Mouse (Mus musculus): ENCODE measurements around the gene Slc17a4. TPM values are rescaled to one million over a fixed set of nuclear protein-coding genes. Genes with fewer than 3 reads are reported as not detected.

Gene Slc17a4
- total RNA-seq, 2 experiments from 2014 or later, result 1.4 to 1.8 TPM

Small RNA genes within 50 kb of the gene (microRNA-seq; reads per million reads assigned to microRNA genes)
- gene Gm44344, result not detected

Other genes with a start within 250 kb of the Slc17a4 start
- 10 to 100 TPM; 13.0 to 15.5 TPM for gene Hist1h2ac, start 231.1 kb downstream of the Slc17a4 start, total RNA-seq (2021)
- 10 to 100 TPM; 92.5 to 95.2 TPM for gene Hist1h2bc, start 230.8 kb downstream of the Slc17a4 start, total RNA-seq (2021)
- gene Hist1h1t, start 219.2 kb downstream of the Slc17a4 start, total RNA-seq (2021), result 1 to 10 TPM; 1.8 to 2.2 TPM
- 100 to 1,000 TPM; 220 to 275 TPM for gene Hist1h4c, start 216.6 kb downstream of the Slc17a4 start, total RNA-seq (2021)
- 10 to 100 TPM; 24.4 to 26.7 TPM for gene Hfe, start 204.2 kb downstream of the Slc17a4 start, total RNA-seq (2021)
- gene Hist1h1c, start 176.2 kb downstream of the Slc17a4 start, total RNA-seq (2021), result 100 to 1,000 TPM; 583 to 655 TPM
- 100 to 1,000 TPM; 224 to 252 TPM for gene Hist1h3c, start 169.4 kb downstream of the Slc17a4 start, total RNA-seq (2021)
- gene Hist1h2bb, start 168.3 kb downstream of the Slc17a4 start, total RNA-seq (2021), result 100 to 1,000 TPM; 268 to 325 TPM
- 100 to 1,000 TPM; 457 to 545 TPM for gene Hist1h2ab, start 163.9 kb downstream of the Slc17a4 start, total RNA-seq (2021)
- 100 to 1,000 TPM; 526 to 670 TPM for gene Hist1h3b, start 162.7 kb downstream of the Slc17a4 start, total RNA-seq (2021)
- 100 to 1,000 TPM; 436 to 510 TPM for gene Hist1h4b, start 158.0 kb downstream of the Slc17a4 start, total RNA-seq (2021)
- 100 to 1,000 TPM; 348 to 415 TPM for gene Hist1h4a, start 153.8 kb downstream of the Slc17a4 start, total RNA-seq (2021)
- 100 to 1,000 TPM; 459 to 527 TPM for gene Hist1h3a, start 152.6 kb downstream of the Slc17a4 start, total RNA-seq (2021)
- 100 to 1,000 TPM; 405 to 481 TPM for gene Hist1h1a, start 151.3 kb downstream of the Slc17a4 start, total RNA-seq (2021)
- under 1 TPM in 1 of 2 experiments, not detected in 1; 0.20 TPM for gene Trim38, start 145.1 kb downstream of the Slc17a4 start, total RNA-seq (2021)
- 10 to 100 TPM in 1 of 2 experiments, under 1 TPM in 1; 0.53 to 10.9 TPM for gene Slc17a2, start 108.0 kb downstream of the Slc17a4 start, total RNA-seq (2021)
- 1 to 10 TPM; 3.3 to 4.8 TPM for gene Slc17a3, start 75.6 kb downstream of the Slc17a4 start, total RNA-seq (2021)
- 1 to 10 TPM in 1 of 2 experiments, under 1 TPM in 1; 0.37 to 5.1 TPM for gene Slc17a1, start 47.3 kb downstream of the Slc17a4 start, total RNA-seq (2021)
- not detected for gene Hist1h2ba, start 19.1 kb upstream of the Slc17a4 start, total RNA-seq (2021)
- not detected for gene Hist1h2aa, start 19.5 kb upstream of the Slc17a4 start, total RNA-seq (2021)
- 1 to 10 TPM; 1.2 to 3.0 TPM for gene Scgn, start 76.2 kb upstream of the Slc17a4 start, total RNA-seq (2021)